Mouse (Mus musculus) lung, embryonic 15.5 days (tissue): ENCODE data around the gene Ush1g. TPM values are rescaled to one million over a fixed set of nuclear protein-coding genes. Genes with fewer than 3 reads are reported as not detected.

Experiments used
- ATAC-seq: fragments of 200-750 bp; cut with Nextera tagmentation; 2 replicates; pipeline ENCODE4 v1.8.0; 2017; ENCODE audit warnings: moderate number of reproducible peaks, borderline replicate concordance; ENCODE audit not compliant: low FRiP score, low TSS enrichment; ENCODE audit errors: extremely low read depth
- H3K27ac ChIP-seq: fragments of 300-500 bp; sonication (generic); 2 replicates; pipeline ENCODE4 v1.5.1; 2015; ENCODE audit warnings: moderate library complexity, mild to moderate bottlenecking, inconsistent platforms
- H3K27me3 ChIP-seq: fragments of 300-500 bp; sonication (generic); 2 replicates; pipeline ENCODE4 v1.6.1; 2015; ENCODE audit warnings: inconsistent platforms
- H3K36me3 ChIP-seq: fragments of 300-500 bp; sonication (generic); 2 replicates; pipeline ENCODE4 v1.6.1; 2015; ENCODE audit warnings: inconsistent platforms
- H3K4me1 ChIP-seq: fragments of 300-500 bp; sonication (generic); 2 replicates; pipeline ENCODE4 v1.6.1; 2015; ENCODE audit warnings: inconsistent platforms
- H3K4me2 ChIP-seq: fragments of 300-500 bp; sonication (generic); 2 replicates; pipeline ENCODE4 v1.6.1; 2015; ENCODE audit warnings: inconsistent platforms, mild to moderate bottlenecking, moderate library complexity
- H3K4me3 ChIP-seq: fragments of 300-500 bp; sonication (generic); 2 replicates; pipeline ENCODE4 v1.5.1; 2015; ENCODE audit warnings: mild to moderate bottlenecking, inconsistent platforms
- H3K9ac ChIP-seq: fragments of 300-500 bp; sonication (generic); 2 replicates; pipeline ENCODE4 v1.6.1; 2015; ENCODE audit warnings: inconsistent platforms
- H3K9me3 ChIP-seq: fragments of 300-500 bp; sonication (generic); 2 replicates; pipeline ENCODE4 v1.6.1; 2016; ENCODE audit warnings: inconsistent platforms
- WGBS: fragments of 180-500 bp; shearing (Covaris S2); methylation state at CpG from one replicate; pipeline ENCODE4 v1.1.7; 2015; 5-methylcytosine and 5-hydroxymethylcytosine counted together
- polyA plus RNA-seq: library from polyadenylated mRNA; unstranded; fragments of >200 nt; fragmentation: Nextera tagmentation; extraction: Ambion mirVana; gene quantifications from 2 replicates; pipeline ENCODE4 v1.2.1, GENCODE M21; 2015

The Ush1g gene
- polyA plus RNA-seq: not detected in 2 replicates

GRCm38 (mm10) chr11:115321906-115322693 is at the start of gene Ush1g:
TSS of gene Ush1g (minus strand) at chr11:115322041.
- no peak for ATAC-seq
- WGBS: 4% methylated on average over 35 of the region's 35 CpGs

GRCm38 (mm10) chr11:115371354-115371753 is 49.5 kb upstream of the Ush1g start:
- Histone ChIP-seq H3K4me1 (peaks cover 25% of the 10 kb centered on the region), H3K27me3 (peaks cover 65% of the 10 kb centered on the region), H3K9ac (no peak overlapping the region), H3K27ac (no peak overlapping the region), H3K4me2 (no peak overlapping the region), H3K4me3 (no peak overlapping the region), H3K36me3 (no peaks in the 10 kb centered on the region), H3K9me3 (no peaks in the 10 kb centered on the region)
- WGBS: 51% methylated on average over 8 of the region's 8 CpGs
- no peak for ATAC-seq

More at GRCm38 (mm10) chr11:115321906-115322693, at the start of gene Ush1g:
- Histone ChIP-seq H3K36me3 (no peaks in the 10 kb centered on the region), H3K27me3 (peaks cover 86% of the 10 kb centered on the region), H3K4me1 (0 out of 2 replicates have a peak, but pooled peaks cover 4% of the 10 kb centered on the region), H3K27ac (no peak within 1 kb of the TSS), H3K9me3 (no peaks in the 10 kb centered on the region), H3K4me2 (no peak within 1 kb of the TSS), H3K9ac (no peak within 1 kb of the TSS), H3K4me3 (no peak within 1 kb of the TSS)

GRCm38 (mm10) chr11:115370368-115370767 is 48.5 kb upstream of the Ush1g start:
- no peak overlapping the region for H3K27ac ChIP-seq
- no peak overlapping the region for H3K9ac ChIP-seq
- no peak for ATAC-seq
- H3K4me2 ChIP-seq: no peak overlapping the region
- H3K4me3 ChIP-seq: no peak overlapping the region
- 46% methylated on average over 7 of the region's 7 CpGs for WGBS
- no peaks in the 10 kb centered on the region for H3K9me3 ChIP-seq
- H3K27me3 ChIP-seq: peaks cover 66% of the 10 kb centered on the region
- peaks cover 35% of the 10 kb centered on the region for H3K4me1 ChIP-seq
- no peaks in the 10 kb centered on the region for H3K36me3 ChIP-seq

GRCm38 (mm10) chr11:115367395-115367944 is 45.6 kb upstream of the Ush1g start, which contains the start of gene Hid1:
TSS of gene Hid1 (minus strand) at chr11:115367756.
- H3K36me3 ChIP-seq: no peaks in the 10 kb centered on the region
- peak within 1 kb of the TSS; percentile 85 for H3K4me2 ChIP-seq
- peak within 1 kb of the TSS; percentile 39 for H3K9ac ChIP-seq
- WGBS: under 1% methylated on average over 39 of the region's 39 CpGs
- peak; percentile 71 for ATAC-seq
- peak within 1 kb of the TSS; percentile 48 for H3K4me3 ChIP-seq
- peaks cover 39% of the 10 kb centered on the region for H3K4me1 ChIP-seq
- no peaks in the 10 kb centered on the region for H3K9me3 ChIP-seq
- no peak within 1 kb of the TSS for H3K27ac ChIP-seq
- H3K27me3 ChIP-seq: peaks cover 53% of the 10 kb centered on the region

GRCm38 (mm10) chr11:115366706-115367394 is 45.0 kb upstream of the Ush1g start:
- H3K4me3 ChIP-seq: peak overlapping the region; percentile 48
- peak overlapping the region; percentile 85 for H3K4me2 ChIP-seq
- H3K9me3 ChIP-seq: no peaks in the 10 kb centered on the region
- H3K9ac ChIP-seq: peak overlapping the region; percentile 39
- H3K27ac ChIP-seq: no peak overlapping the region
- ATAC-seq: peak; percentile 32; the same call in 1 of the 2 replicates
- H3K27me3 ChIP-seq: peaks cover 53% of the 10 kb centered on the region
- H3K4me1 ChIP-seq: peaks cover 39% of the 10 kb centered on the region
- no peaks in the 10 kb centered on the region for H3K36me3 ChIP-seq
- 3% methylated on average over 28 of the region's 28 CpGs for WGBS

- H3K27me3 ChIP-seq: peaks cover 53% of the 10 kb centered on the region
- peaks cover 39% of the 10 kb centered on the region for H3K4me1 ChIP-seq
- no peak for ATAC-seq
- peak overlapping the region; percentile 85 for H3K4me2 ChIP-seq
- no peaks in the 10 kb centered on the region for H3K36me3 ChIP-seq
- no peaks in the 10 kb centered on the region for H3K9me3 ChIP-seq
- 35% methylated on average over 7 of the region's 7 CpGs for WGBS
- 0 out of 2 replicates have a peak overlapping the region, but pooled peaks have one; percentile 39 for H3K9ac ChIP-seq
- H3K4me3 ChIP-seq: peak overlapping the region; percentile 48
- no peak overlapping the region for H3K27ac ChIP-seq
These were observed 44.3 kb upstream of the Ush1g start for GRCm38 (mm10) chr11:115366039-115366705.

- Histone ChIP-seq H3K4me3 (no peak overlapping the region), H3K27ac (peak overlapping the region; percentile 60), H3K4me1 (peaks cover 46% of the 10 kb centered on the region), H3K9ac (no peak overlapping the region), H3K27me3 (peaks cover 36% of the 10 kb centered on the region), H3K36me3 (no peaks in the 10 kb centered on the region), H3K9me3 (no peaks in the 10 kb centered on the region), H3K4me2 (no peak overlapping the region)
- WGBS: 76% methylated on average over 3 of the region's 3 CpGs
- no peak for ATAC-seq
These were observed 42.3 kb upstream of the Ush1g start for GRCm38 (mm10) chr11:115364136-115364535.

GRCm38 (mm10) chr11:115359726-115360125 is 37.9 kb upstream of the Ush1g start:
- WGBS: 70% methylated on average over 6 of the region's 6 CpGs
- Histone ChIP-seq H3K9ac (0 out of 2 replicates have a peak overlapping the region, but pooled peaks have one; percentile 1), H3K4me3 (no peak overlapping the region), H3K27me3 (peaks cover 27% of the 10 kb centered on the region; the same call in 1 of the 2 replicates), H3K9me3 (no peaks in the 10 kb centered on the region), H3K4me1 (peaks cover 24% of the 10 kb centered on the region), H3K4me2 (no peak overlapping the region; the same call in 1 of the 2 replicates), H3K36me3 (no peaks in the 10 kb centered on the region), H3K27ac (peak overlapping the region; percentile 75)
- ATAC-seq: no peak

- peaks cover 25% of the 10 kb centered on the region; the same call in 1 of the 2 replicates for H3K27me3 ChIP-seq
- H3K27ac ChIP-seq: peak overlapping the region; percentile 75
- ATAC-seq: peak; percentile 47
These were observed 37.5 kb upstream of the Ush1g start for GRCm38 (mm10) chr11:115359293-115359692.

GRCm38 (mm10) chr11:115358468-115358867 is 36.6 kb upstream of the Ush1g start:
- no peaks in the 10 kb centered on the region for H3K36me3 ChIP-seq
- peaks cover 25% of the 10 kb centered on the region; the same call in 1 of the 2 replicates for H3K27me3 ChIP-seq
- ATAC-seq: no peak
- peaks cover 13% of the 10 kb centered on the region for H3K4me1 ChIP-seq
- no peaks in the 10 kb centered on the region for H3K9me3 ChIP-seq
- H3K9ac ChIP-seq: 0 out of 2 replicates have a peak overlapping the region, but pooled peaks have one; percentile 5
- H3K4me3 ChIP-seq: no peak overlapping the region
- peak overlapping the region; percentile 9; the same call in 1 of the 2 replicates for H3K4me2 ChIP-seq
- WGBS: 21% methylated on average over 5 of the region's 5 CpGs
- H3K27ac ChIP-seq: no peak overlapping the region; the same call in 1 of the 2 replicates

More at GRCm38 (mm10) chr11:115359293-115359692, 37.5 kb upstream of the Ush1g start:
- H3K4me2 ChIP-seq: peak overlapping the region; percentile 1; the same call in 1 of the 2 replicates
- no peaks in the 10 kb centered on the region for H3K36me3 ChIP-seq
- H3K4me1 ChIP-seq: peaks cover 19% of the 10 kb centered on the region
- H3K9ac ChIP-seq: 0 out of 2 replicates have a peak overlapping the region, but pooled peaks have one; percentile 1
- WGBS: 18% methylated on average over 3 of the region's 3 CpGs
- no peaks in the 10 kb centered on the region for H3K9me3 ChIP-seq
- no peak overlapping the region for H3K4me3 ChIP-seq

- H3K27me3 ChIP-seq: peaks cover 25% of the 10 kb centered on the region; the same call in 1 of the 2 replicates
- H3K4me2 ChIP-seq: no peak overlapping the region
These were observed 32.3 kb upstream of the Ush1g start for GRCm38 (mm10) chr11:115354183-115354582.

More at GRCm38 (mm10) chr11:115354183-115354582, 32.3 kb upstream of the Ush1g start:
- H3K27ac ChIP-seq: no peak overlapping the region
- ATAC-seq: no peak
- H3K4me3 ChIP-seq: no peak overlapping the region
- H3K4me1 ChIP-seq: peaks cover 7% of the 10 kb centered on the region
- H3K36me3 ChIP-seq: no peaks in the 10 kb centered on the region
- WGBS: 8% methylated on average over 8 of the region's 8 CpGs
- no peak overlapping the region for H3K9ac ChIP-seq
- no peaks in the 10 kb centered on the region for H3K9me3 ChIP-seq
